Mouse (Mus musculus) limb, embryonic 14.5 days (tissue): ENCODE measurements at regions not wholly inside any gene's neighbourhood (a gene's known extent, or its start where the extent isn't known, plus 50 kb on each side); places are given as distances from the start of the nearest gene placed in this dataset.

ENCODE experiments used
- ATAC-seq: fragments of 200-750 bp; cut with Nextera tagmentation; 2 replicates; pipeline ENCODE4 v1.8.0; 2017; ENCODE audit warnings: low read depth, moderate number of reproducible peaks, moderate TSS enrichment; ENCODE audit not compliant: low FRiP score
- DNase-seq: peaks from one replicate; pipeline ENCODE4 v3.0.0-alpha.2; 2015; ENCODE audit warnings: low spot score
- H3K27ac ChIP-seq: fragments of 300-500 bp; sonication (generic); replicated peaks from 2 replicates; pipeline ENCODE4 v1.5.1; 2014; ENCODE audit warnings: low read depth, mild to moderate bottlenecking, low read length, moderate library complexity, mixed read lengths
- H3K27me3 ChIP-seq: fragments of 300-500 bp; sonication (generic); 2 replicates; pipeline ENCODE4 v1.6.1; 2014; ENCODE audit warnings: low read length, mixed read lengths; ENCODE audit not compliant: control insufficient read depth, insufficient read depth
- H3K36me3 ChIP-seq: fragments of 300-500 bp; sonication (generic); 2 replicates; pipeline ENCODE4 v1.6.1; 2014; ENCODE audit warnings: mild to moderate bottlenecking, low read length, moderate library complexity, mixed read lengths; ENCODE audit not compliant: control insufficient read depth, insufficient read depth
- H3K4me1 ChIP-seq: fragments of 300-500 bp; sonication (generic); 2 replicates; pipeline ENCODE4 v1.6.1; 2014; ENCODE audit warnings: antibody characterized with exemption, low read length, mixed read lengths; ENCODE audit not compliant: control insufficient read depth, insufficient read depth
- H3K4me2 ChIP-seq: fragments of 300-500 bp; sonication (generic); replicated peaks from 2 replicates; pipeline ENCODE4 v1.6.1; 2014; ENCODE audit warnings: low read depth, mild to moderate bottlenecking, low read length, moderate library complexity; ENCODE audit not compliant: severe bottlenecking
- H3K4me3 ChIP-seq: fragments of 300-500 bp; sonication (generic); replicated peaks from 2 replicates; pipeline ENCODE4 v1.5.1; 2014; ENCODE audit warnings: low read length
- H3K9ac ChIP-seq: fragments of 300-500 bp; sonication (generic); 2 replicates; pipeline ENCODE4 v1.6.1; 2014; ENCODE audit warnings: mild to moderate bottlenecking, low read depth, low read length, moderate library complexity; ENCODE audit not compliant: severe bottlenecking
- H3K9me3 ChIP-seq: fragments of 300-500 bp; sonication (generic); 2 replicates; pipeline ENCODE4 v1.6.1; 2016; ENCODE audit warnings: low read length; ENCODE audit not compliant: control insufficient read depth
- POLR2A ChIP-seq: fragments of 200-500 bp; IDR thresholded peaks from 2 replicates; pipeline ENCODE4 v1.8.0; 2012; ENCODE audit warnings: inconsistent platforms, mild to moderate bottlenecking, moderate library complexity, borderline replicate concordance; ENCODE audit not compliant: insufficient read depth, insufficient read length; ENCODE audit errors: extremely low read depth
- WGBS: fragments of 180-500 bp; shearing (Covaris S2); extraction: QIAGEN DNeasy Blood & Tissue Kit; methylation state at CpG from one replicate; pipeline ENCODE4 v1.1.7; 2014; 5-methylcytosine and 5-hydroxymethylcytosine counted together

DNA sequence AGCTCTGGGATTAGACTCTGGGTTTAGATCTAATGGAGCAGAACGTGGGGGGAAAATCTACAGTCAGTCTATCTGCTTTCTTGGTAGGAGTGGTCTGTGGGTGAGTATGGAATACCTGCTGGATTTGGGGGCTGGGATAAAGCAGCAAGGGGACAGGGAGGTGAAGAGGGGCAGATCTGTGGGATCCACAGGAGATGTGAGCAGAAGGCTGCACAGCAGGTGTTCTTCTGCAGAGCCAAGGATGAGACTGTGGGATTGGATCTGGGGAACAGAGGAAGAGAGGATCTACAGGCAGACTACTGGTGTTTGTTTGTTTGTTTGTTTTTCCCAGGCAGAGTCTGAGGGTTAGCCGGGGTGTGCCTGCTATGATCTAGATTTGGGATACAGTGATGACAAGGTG is 284.5 kb downstream of the Phkb start:
- DNase-seq (no peak), ATAC-seq (no peak)
- H3K4me3 ChIP-seq = no peak overlapping the region
- no peak for TF ChIP-seq POLR2A
- no peak overlapping the region for H3K4me2 ChIP-seq
- 80% methylated on average over 2 of the region's 2 CpGs for WGBS
- H3K36me3 ChIP-seq = no peaks in the 10 kb centered on the region
- H3K9me3 ChIP-seq = no peaks in the 10 kb centered on the region
- no peaks in the 10 kb centered on the region for H3K4me1 ChIP-seq
- no peaks in the 10 kb centered on the region for H3K27me3 ChIP-seq
- no peak overlapping the region for H3K27ac ChIP-seq
- H3K9ac ChIP-seq = no peak overlapping the region

DNA sequence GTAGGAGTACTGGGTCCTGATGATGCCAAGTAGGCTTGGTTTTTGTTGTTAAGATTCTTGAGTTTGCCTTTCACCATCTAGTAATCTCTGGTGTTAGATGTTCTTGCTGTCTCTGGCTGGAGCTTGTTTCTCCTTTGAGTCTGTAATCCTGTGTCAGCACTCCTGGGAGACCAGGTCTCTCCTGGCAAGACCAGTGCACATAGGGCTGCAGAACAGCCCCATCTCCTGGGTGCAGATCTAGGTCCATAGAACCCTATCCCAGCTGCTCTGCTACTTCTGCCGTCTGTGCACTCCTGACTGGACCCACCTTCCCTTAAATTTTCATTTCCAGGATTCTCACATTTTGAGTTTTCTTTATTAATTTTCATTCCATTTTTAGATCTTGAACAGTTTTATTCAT is 283.9 kb downstream of the Phkb start:
- H3K4me2 ChIP-seq = no peak overlapping the region
- ATAC-seq = no peak
- DNase-seq = no peak
- H3K4me1 ChIP-seq = no peaks in the 10 kb centered on the region
- no peaks in the 10 kb centered on the region for H3K9me3 ChIP-seq
- TF ChIP-seq POLR2A = no peak
- H3K4me3 ChIP-seq = no peak overlapping the region
- 94% methylated on average over 1 of the region's 1 CpGs for WGBS
- H3K36me3 ChIP-seq = no peaks in the 10 kb centered on the region
- H3K27me3 ChIP-seq = no peaks in the 10 kb centered on the region
- H3K9ac ChIP-seq = no peak overlapping the region
- no peak overlapping the region for H3K27ac ChIP-seq
